Mouse (Mus musculus) lung, postnatal 14 days (tissue): ENCODE measurements around the gene Zfp933.
A peak's percentile ranks its signal among the peaks of the same experiment; 100 is the strongest.
"Not testable (repeated sequence)": the region's sequence is repeated elsewhere in the genome, so short reads cannot be mapped to it uniquely, and the experiment has no call there.

Experiments used
- DNase-seq: peaks from one replicate; pipeline ENCODE4 v3.0.0; 2021

Zfp933 gene

GRCm38 (mm10) chr4:147850776-147851175 is 2.6 kb upstream of the Zfp933 start:
- no peak for DNase-seq

- no peak for DNase-seq
These were observed 422 bp upstream of the Zfp933 start for GRCm38 (mm10) chr4:147848584-147848991.

- no peak for DNase-seq
These were observed 5.3 kb downstream of the Zfp933 start for GRCm38 (mm10) chr4:147842871-147843270.

- peak; percentile 14 for DNase-seq
These were observed 8.9 kb downstream of the Zfp933 start for GRCm38 (mm10) chr4:147839282-147839681.

DNA sequence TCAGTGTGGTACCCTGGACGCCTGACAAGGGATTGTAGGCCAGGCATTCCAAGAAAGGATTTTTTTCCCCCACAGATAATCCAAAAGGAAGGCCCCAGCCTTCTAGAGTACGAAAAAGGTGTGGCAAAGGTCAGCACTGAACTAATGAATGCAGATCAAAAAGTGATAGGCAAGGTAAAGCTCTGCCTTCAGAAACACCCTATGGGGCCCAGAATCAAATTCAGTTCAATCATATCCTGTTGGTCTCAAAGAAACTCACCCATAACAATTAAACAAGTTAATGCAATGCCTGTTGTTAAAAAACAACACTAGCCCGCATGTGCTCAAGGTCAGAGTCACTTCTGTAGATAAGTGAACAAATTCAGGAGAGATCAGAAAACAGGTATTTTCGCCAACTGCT is 23.8 kb downstream of the Zfp933 start:
- DNase-seq = no peak

GRCm38 (mm10) chr4:147821414-147821813 is 26.8 kb downstream of the Zfp933 start:
- DNase-seq = not testable (repeated sequence)

DNA sequence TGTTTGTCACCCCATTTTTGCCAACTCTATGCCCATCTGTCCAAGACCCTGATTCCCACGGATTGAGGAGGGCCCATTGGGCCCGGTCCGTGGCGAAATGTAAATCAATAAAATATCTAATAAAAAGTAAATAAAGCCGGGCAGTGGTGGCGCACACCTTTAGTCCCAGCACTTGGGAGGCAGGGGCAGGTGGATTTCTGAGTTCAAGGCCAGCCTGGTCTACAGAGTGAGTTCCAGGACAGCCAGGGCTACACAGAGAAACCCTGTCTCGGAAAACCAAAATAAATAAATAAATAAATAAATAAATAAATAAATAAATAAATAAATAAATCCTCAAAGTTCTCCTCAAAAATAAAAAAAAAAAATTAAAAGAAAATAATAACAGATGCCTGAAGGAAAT is 28.5 kb downstream of the Zfp933 start:
- not testable (repeated sequence) for DNase-seq

DNA sequence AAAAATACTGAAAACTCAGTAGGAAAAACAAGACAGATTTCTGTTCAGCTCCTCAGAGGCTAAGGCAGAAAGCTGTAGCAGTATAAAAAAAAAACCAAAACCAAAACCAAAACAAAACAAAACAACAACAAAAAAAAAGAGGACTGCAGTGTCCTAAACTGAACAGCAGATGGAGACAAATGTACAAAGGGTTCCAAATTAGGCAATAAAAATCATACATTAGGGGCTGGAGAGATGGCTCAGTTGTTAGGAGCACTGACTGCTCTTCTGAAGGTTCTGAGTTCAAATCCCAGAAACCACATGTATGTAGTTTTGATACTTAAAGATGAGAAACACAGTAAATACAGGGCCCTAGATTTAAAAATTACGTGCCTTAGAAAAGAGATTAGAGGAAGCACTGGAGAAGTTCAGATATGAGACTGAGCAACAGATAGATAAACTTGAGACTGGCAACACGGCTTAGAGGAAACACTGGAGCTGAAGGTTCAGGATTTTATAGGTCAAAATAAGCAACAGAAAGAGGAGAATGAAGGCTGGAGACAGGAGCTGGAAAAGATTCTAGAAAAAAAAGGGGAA is 33.5 kb downstream of the Zfp933 start:
- no peak for DNase-seq

DNA sequence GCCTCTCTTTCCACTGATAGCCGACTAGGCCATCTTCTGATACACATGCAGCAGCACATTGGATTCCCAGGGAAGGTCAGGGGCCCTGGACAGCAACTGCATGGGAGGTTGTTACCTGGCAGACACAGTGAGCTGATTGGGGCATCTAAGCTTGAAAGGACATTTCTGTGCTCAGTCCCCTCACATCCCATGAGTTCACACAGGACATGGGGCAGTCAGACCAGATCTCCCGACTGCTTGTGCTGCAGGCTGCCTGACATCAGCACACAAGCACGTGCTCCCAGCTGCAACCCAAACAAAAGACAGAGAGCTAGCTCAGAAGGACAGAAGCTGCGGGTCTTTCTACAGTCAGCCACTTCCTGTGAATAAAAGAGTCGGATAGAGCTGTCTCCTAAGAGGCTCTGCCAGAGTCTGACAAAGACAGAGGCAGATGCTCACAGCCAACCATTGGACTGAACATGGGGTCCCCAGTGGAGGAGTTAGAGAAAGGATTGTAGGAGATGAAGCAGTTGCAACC is 34.9 kb downstream of the Zfp933 start:
- no peak for DNase-seq

GRCm38 (mm10) chr4:147809966-147810304 is 38.2 kb downstream of the Zfp933 start:
- not testable (repeated sequence) for DNase-seq

DNA sequence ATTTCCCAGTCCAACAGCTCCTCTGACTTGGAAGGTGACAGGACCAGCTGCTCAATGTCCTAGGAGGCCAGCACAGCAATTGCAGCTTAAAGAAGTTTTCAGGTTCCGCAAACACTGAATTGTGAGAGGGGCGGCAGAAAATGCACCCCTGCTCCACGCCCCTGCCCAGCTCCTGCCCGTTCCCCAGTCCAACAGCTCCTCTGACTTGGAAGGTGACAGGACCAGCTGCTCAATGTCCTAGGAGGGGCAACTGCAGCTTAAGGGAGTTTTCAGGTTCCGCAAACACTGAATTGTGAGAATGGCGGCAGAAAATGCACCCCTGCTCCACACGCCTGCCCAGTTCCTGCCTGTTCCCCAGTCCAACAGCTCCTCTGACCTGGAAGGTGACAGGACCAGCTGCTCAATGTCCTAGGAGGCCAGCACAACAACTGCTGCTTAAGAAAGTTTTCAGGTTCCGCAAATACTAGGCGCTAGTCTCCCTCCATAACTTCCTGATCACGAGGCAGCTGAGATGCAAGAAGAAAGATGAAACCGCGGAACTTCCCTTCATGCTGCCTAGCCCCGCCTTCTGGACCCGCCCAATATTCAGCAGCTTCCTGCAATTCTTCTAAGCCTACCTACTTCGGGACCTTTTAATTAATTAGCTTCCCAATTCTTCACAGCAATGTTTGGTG is 38.7 kb downstream of the Zfp933 start, which contains the start of gene Zfp984:
Gene Zfp984, minus strand, starts transcription at position 497 of the 674 bp plus-strand sequence.
- peak; percentile 43 for DNase-seq

- not testable (repeated sequence) for DNase-seq
These were observed 39.7 kb downstream of the Zfp933 start for GRCm38 (mm10) chr4:147808483-147808882.

DNA sequence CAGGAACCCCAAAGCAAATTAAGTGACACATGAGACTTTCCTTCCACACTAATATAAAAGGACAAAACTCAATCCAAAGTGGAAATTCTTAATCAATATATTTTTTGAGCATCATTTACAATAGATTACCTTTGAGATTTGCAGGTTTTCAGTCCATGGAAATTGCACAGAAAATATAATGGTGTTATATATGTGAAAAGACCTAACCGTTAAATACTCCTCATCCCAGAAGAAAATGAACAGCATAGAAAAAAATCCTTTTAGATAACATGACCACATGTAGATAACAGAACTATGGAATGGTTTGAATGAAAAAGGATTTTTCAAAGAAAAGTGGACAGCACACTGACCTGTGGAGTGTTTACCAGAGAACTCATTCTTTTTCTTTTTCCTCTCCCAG is 52.9 kb downstream of the Zfp933 start:
- not testable (repeated sequence) for DNase-seq

DNA sequence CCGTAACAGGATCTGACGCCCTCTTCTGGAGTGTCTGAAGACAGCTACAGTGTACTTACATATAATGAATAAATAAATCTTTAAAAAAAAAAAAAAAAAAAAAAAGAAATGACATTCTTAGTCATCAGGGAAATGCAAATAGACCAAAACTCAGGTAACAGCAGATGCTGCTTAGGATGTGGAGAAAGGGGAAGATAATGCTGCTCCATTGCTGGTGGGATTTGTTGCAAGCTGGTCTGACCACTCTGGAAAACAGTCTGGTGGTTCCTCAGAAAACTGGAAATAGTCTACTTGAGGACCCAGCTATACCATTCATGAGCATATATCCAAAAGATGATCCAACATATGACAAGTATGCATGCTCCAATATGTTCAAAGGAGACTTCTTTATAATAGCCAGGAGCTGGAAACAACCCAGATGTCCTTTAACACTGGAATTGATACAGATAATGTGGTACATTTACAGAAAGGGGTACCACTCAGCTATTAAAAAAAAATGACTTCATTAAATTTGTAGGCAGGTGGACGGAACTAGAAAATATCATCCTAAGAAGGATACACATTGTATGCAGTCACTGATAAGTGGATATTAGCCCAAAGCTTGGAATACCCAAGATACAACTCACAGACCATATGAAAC is 54.0 kb downstream of the Zfp933 start:
- not testable (repeated sequence) for DNase-seq

GRCm38 (mm10) chr4:147793390-147793916 is 54.7 kb downstream of the Zfp933 start:
- not testable (repeated sequence) for DNase-seq

DNA sequence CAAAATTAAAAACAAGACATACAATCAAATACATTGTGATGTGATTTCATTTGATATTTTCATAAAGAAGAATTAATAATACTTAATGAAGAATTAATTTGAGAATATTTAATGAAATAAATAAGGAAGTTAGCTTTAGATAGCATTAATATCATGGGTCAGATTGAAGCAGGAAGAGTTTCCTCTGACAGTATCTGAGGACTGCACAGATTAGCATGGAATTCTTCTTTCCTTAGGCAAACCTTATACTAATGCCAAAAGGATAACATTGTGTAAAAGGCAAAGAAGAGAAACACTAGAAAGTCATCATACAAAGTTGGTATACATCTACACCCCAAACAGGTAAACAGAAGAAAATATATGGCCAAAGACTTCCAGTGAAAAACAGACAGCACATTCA is 56.4 kb downstream of the Zfp933 start:
- DNase-seq = not testable (repeated sequence)
